Mouse (Mus musculus) MEL (cell line): ENCODE measurements around the gene Cactin. TPM values are rescaled to one million over a fixed set of nuclear protein-coding genes. Genes with fewer than 3 reads are reported as not detected.

ENCODE experiments used
- DNase-seq: peaks from one replicate; pipeline ENCODE4 v3.0.0; 2011; ENCODE audit warnings: low read depth, low spot score
- H3K27ac ChIP-seq: 2 replicates; pipeline ENCODE4 v1.5.1; 2012; ENCODE audit warnings: low read depth, mild to moderate bottlenecking, control low read depth, low read length, moderate library complexity; ENCODE audit not compliant: control insufficient read depth
- H3K27me3 ChIP-seq, 2 experiments: fragments of 150-350 bp in 1 of 2; sonication (generic) in 1 of 2; 2 replicates each; pipeline ENCODE4 v1.6.1; 2012; ENCODE audit warnings: low read length in 2 of 2, mild to moderate bottlenecking in 2 of 2, improper control_type of control experiment in 1 of 2, moderate library complexity in 1 of 2; ENCODE audit not compliant: insufficient read depth in 2 of 2, control insufficient read depth in 1 of 2
- H3K36me3 ChIP-seq, 2 experiments: 2 replicates each; pipeline ENCODE4 v1.6.1; 2012 to 2014; ENCODE audit warnings: low read length in 2 of 2, improper control_type of control experiment in 1 of 2, inconsistent platforms in 1 of 2, mild to moderate bottlenecking in 1 of 2; ENCODE audit not compliant: insufficient read depth in 2 of 2, control insufficient read depth in 1 of 2
- H3K4me1 ChIP-seq, 2 experiments: fragments of 150-350 bp in 1 of 2; sonication (generic) in 1 of 2; 2 replicates each; pipeline ENCODE4 v1.6.1; 2012; ENCODE audit warnings: low read length in 2 of 2, improper control_type of control experiment in 1 of 2, mild to moderate bottlenecking in 1 of 2; ENCODE audit not compliant: insufficient read depth in 2 of 2, control insufficient read depth in 1 of 2
- H3K4me3 ChIP-seq, 2 experiments: fragments of 150-350 bp in 1 of 2; sonication (generic) in 1 of 2; 2 replicates each; pipeline ENCODE4 v1.5.1; 2012; ENCODE audit warnings: low read depth in 2 of 2, low read length in 2 of 2, mild to moderate bottlenecking in 2 of 2, moderate library complexity in 2 of 2, control low read depth in 1 of 2, improper control_type of control experiment in 1 of 2; ENCODE audit not compliant: control insufficient read depth in 1 of 2, insufficient read depth in 1 of 2
- H3K79me2 ChIP-seq: 2 replicates; pipeline ENCODE4 v1.6.1; 2012; ENCODE audit warnings: mild to moderate bottlenecking, low read length, moderate library complexity; ENCODE audit not compliant: control insufficient read depth, poor library complexity, insufficient read depth
- H3K9ac ChIP-seq: 2 replicates; pipeline ENCODE4 v1.6.1; 2012; ENCODE audit warnings: low read depth, mild to moderate bottlenecking, control low read depth, low read length, moderate library complexity; ENCODE audit not compliant: control insufficient read depth, poor library complexity, severe bottlenecking
- H3K9me3 ChIP-seq: fragments of 150-350 bp; sonication (generic); replicated peaks from 2 replicates; pipeline ENCODE4 v1.6.1; 2012; ENCODE audit warnings: mild to moderate bottlenecking, low read length, improper control_type of control experiment, moderate library complexity; ENCODE audit not compliant: insufficient read depth
- CHD1 ChIP-seq: IDR thresholded peaks from 2 replicates; pipeline ENCODE4 v1.6.1; 2012; ENCODE audit warnings: low read depth, mild to moderate bottlenecking, inconsistent platforms, low read length, improper control_type of control experiment
- CTCF ChIP-seq, 3 experiments: IDR thresholded peaks in 2 of 3; conservative IDR thresholded peaks in 1 of 3; 2 replicates each; pipeline ENCODE4 v1.5.1; 2011 to 2012; ENCODE audit warnings: low read length in 3 of 3, low read depth in 2 of 3, mild to moderate bottlenecking in 2 of 3, improper control_type of control experiment in 1 of 3, inconsistent platforms in 1 of 3, mixed read lengths in 1 of 3, moderate library complexity in 1 of 3; ENCODE audit not compliant: control insufficient read depth in 1 of 3, insufficient read depth in 1 of 3, poor library complexity in 1 of 3, severe bottlenecking in 1 of 3
- E2F4 ChIP-seq: IDR thresholded peaks from 2 replicates; pipeline ENCODE4 v1.6.1; 2011; ENCODE audit warnings: low read depth, low read length, improper control_type of control experiment, borderline replicate concordance
- ETS1 ChIP-seq: IDR thresholded peaks from 2 replicates; pipeline ENCODE4 v1.6.1; 2012; ENCODE audit warnings: low read depth, mild to moderate bottlenecking, inconsistent platforms, low read length, improper control_type of control experiment, moderate library complexity
- GABPA ChIP-seq: IDR thresholded peaks from 2 replicates; pipeline ENCODE4 v1.6.1; 2012; ENCODE audit warnings: low read depth, mild to moderate bottlenecking, inconsistent platforms, low read length, improper control_type of control experiment, moderate library complexity
- GATA1 ChIP-seq: IDR thresholded peaks from 2 replicates; pipeline ENCODE4 v1.6.1; 2011; ENCODE audit warnings: low read depth, low read length, improper control_type of control experiment
- HCFC1 ChIP-seq: IDR thresholded peaks from 2 replicates; pipeline ENCODE4 v1.6.1; 2012; ENCODE audit warnings: low read depth, mild to moderate bottlenecking, inconsistent platforms, low read length, improper control_type of control experiment, moderate library complexity
- JUND ChIP-seq: IDR thresholded peaks from 2 replicates; pipeline ENCODE4 v1.6.1; 2011; ENCODE audit warnings: low read depth, mild to moderate bottlenecking, improper control_type of control experiment, low read length
- KAT2A ChIP-seq: conservative IDR thresholded peaks from 2 replicates; pipeline ENCODE4 v1.6.1; 2012; ENCODE audit warnings: low read depth, low read length, improper control_type of control experiment, inconsistent platforms
- MAFK ChIP-seq: IDR thresholded peaks from 2 replicates; pipeline ENCODE4 v1.6.1; 2011; ENCODE audit warnings: low read depth, mild to moderate bottlenecking, low read length, improper control_type of control experiment, borderline replicate concordance
- MAZ ChIP-seq: IDR thresholded peaks from 2 replicates; pipeline ENCODE4 v1.6.1; 2012; ENCODE audit warnings: low read depth, mild to moderate bottlenecking, inconsistent platforms, low read length, improper control_type of control experiment
- MEF2A ChIP-seq: IDR thresholded peaks from 2 replicates; pipeline ENCODE4 v1.6.1; 2014; ENCODE audit warnings: low read depth, mild to moderate bottlenecking, inconsistent platforms, low read length, improper control_type of control experiment; ENCODE audit not compliant: poor library complexity, insufficient replicate concordance, severe bottlenecking; ENCODE audit errors: extremely low read depth
- MYB ChIP-seq: IDR thresholded peaks from 2 replicates; pipeline ENCODE4 v1.6.1; 2011; ENCODE audit warnings: mild to moderate bottlenecking, low read depth, low read length, improper control_type of control experiment
- NELFE ChIP-seq: IDR thresholded peaks from 2 replicates; pipeline ENCODE4 v1.6.1; 2011; ENCODE audit warnings: low read depth, low read length, improper control_type of control experiment
- POLR2AphosphoS2 ChIP-seq: IDR thresholded peaks from 2 replicates; pipeline ENCODE4 v1.6.1; 2011; ENCODE audit warnings: low read length, improper control_type of control experiment
- SIN3A ChIP-seq: IDR thresholded peaks from 2 replicates; pipeline ENCODE4 v1.6.1; 2012; ENCODE audit warnings: low read length, improper control_type of control experiment, inconsistent platforms
- TAL1 ChIP-seq: IDR thresholded peaks from 2 replicates; pipeline ENCODE4 v1.6.1; 2012; ENCODE audit warnings: mild to moderate bottlenecking, inconsistent platforms, low read length, moderate library complexity, mixed read lengths
- TCF12 ChIP-seq: IDR thresholded peaks from 2 replicates; pipeline ENCODE4 v1.6.1; 2014; ENCODE audit warnings: low read depth, mild to moderate bottlenecking, inconsistent platforms, low read length, improper control_type of control experiment, moderate library complexity
- USF1 ChIP-seq: IDR thresholded peaks from 2 replicates; pipeline ENCODE4 v1.6.1; 2014; ENCODE audit warnings: low read depth, mild to moderate bottlenecking, inconsistent platforms, low read length, improper control_type of control experiment, moderate library complexity
- USF2 ChIP-seq, 2 experiments: IDR thresholded peaks; 2 replicates each; pipeline ENCODE4 v1.6.1; 2011 to 2012; ENCODE audit warnings: improper control_type of control experiment in 2 of 2, low read length in 2 of 2, borderline replicate concordance in 1 of 2, inconsistent platforms in 1 of 2, low read depth in 1 of 2, mild to moderate bottlenecking in 1 of 2; ENCODE audit not compliant: insufficient read depth in 1 of 2
- ZKSCAN1 ChIP-seq: IDR thresholded peaks from 2 replicates; pipeline ENCODE4 v1.6.1; 2012; ENCODE audit warnings: low read depth, mild to moderate bottlenecking, inconsistent platforms, low read length, improper control_type of control experiment, moderate library complexity
- ZMIZ1 ChIP-seq: IDR thresholded peaks from 2 replicates; pipeline ENCODE4 v1.6.1; 2012; ENCODE audit warnings: low read depth, mild to moderate bottlenecking, inconsistent platforms, low read length, improper control_type of control experiment, moderate library complexity
- ZNF384 ChIP-seq: IDR thresholded peaks from 2 replicates; pipeline ENCODE4 v1.6.1; 2012; ENCODE audit warnings: low read depth, mild to moderate bottlenecking, inconsistent platforms, low read length, improper control_type of control experiment
- polyA plus RNA-seq, 2 experiments: library from polyadenylated mRNA; stranded (reverse) in 1 of 2; unstranded in 1 of 2; fragments of >175 nt in 1 of 2; fragments of >200 nt in 1 of 2; gene quantifications; 2 replicates each; pipeline versions ENCODE4 v1.2.1 to v1.2.4; 2012; ENCODE audit warnings: low replicate concordance in 2 of 2, low read depth in 1 of 2; ENCODE audit not compliant: insufficient read length in 2 of 2, insufficient read depth in 1 of 2, missing spikeins in 1 of 2
- total RNA-seq: library from RNA; depleted of rRNA; stranded (reverse); fragments of 300-350 nt; gene quantifications from 2 replicates; pipeline ENCODE4 v1.2.3, GENCODE M21; 2012

Cactin gene
- total and polyA plus RNA-seq, 3 experiments = 47.6 to 66.8 TPM; not detected in 1

DNA sequence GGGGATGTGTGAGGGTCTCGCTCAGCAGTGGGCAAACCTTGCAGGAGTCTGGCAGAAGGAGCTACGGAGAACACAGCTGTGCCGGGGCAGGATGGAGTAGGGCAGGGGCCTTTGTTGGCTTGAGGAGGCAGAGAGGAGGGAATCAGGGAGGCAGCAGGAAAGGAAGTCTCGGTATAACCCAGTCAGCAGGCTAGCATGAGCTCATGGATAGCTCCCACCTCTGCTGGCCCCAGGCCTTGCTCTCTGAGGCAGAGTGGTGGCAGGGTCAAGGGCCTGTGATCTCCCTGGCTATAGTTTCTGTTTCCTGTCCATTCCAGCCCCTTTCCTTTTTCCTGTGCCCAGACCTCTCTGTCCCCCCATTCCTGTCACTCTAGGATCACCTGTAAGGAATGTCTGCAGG is 18.6 kb upstream of the Cactin start:
- Histone ChIP-seq H3K9ac (no peak overlapping the region), H3K27me3 (no peaks in the 10 kb centered on the region), H3K4me1 (peaks cover 0 to 3% of the 10 kb centered on the region in 2 experiments; a peak in 1 of 4 replicates), H3K36me3 (no peaks in the 10 kb centered on the region; a peak in 1 of 4 replicates), H3K79me2 (peaks cover 37% of the 10 kb centered on the region), H3K27ac (no peak overlapping the region), H3K9me3 (no peaks in the 10 kb centered on the region), H3K4me3 (no peak overlapping the region)
- no peak for TF ChIP-seq TCF12
- no peak for TF ChIP-seq SIN3A
- no peak for TF ChIP-seq HCFC1
- no peak for TF ChIP-seq ZKSCAN1
- TF ChIP-seq JUND = no peak
- TF ChIP-seq ZNF384 = no peak
- no peak for TF ChIP-seq MYB
- TF ChIP-seq E2F4 = no peak
- no peak for TF ChIP-seq CTCF (IDR thresholded peaks at IDR 0.05 in 2 of 3, conservative IDR thresholded peaks at IDR 0.05 in 1 of 3; ENCODE audit: control insufficient read depth in 1 of 3, insufficient read depth in 1 of 3, low read depth in 2 of 3, low read length in 3 of 3, poor library complexity in 1 of 3, severe bottlenecking in 1 of 3)
- no peak for TF ChIP-seq TAL1
- TF ChIP-seq POLR2AphosphoS2 = no peak
- no peak for TF ChIP-seq KAT2A
- no peak for TF ChIP-seq GABPA
- TF ChIP-seq MAZ = no peak
- no peak for TF ChIP-seq MAFK
- no peak for TF ChIP-seq CHD1
- no peak for TF ChIP-seq GATA1
- TF ChIP-seq ETS1 = no peak
- no peak for TF ChIP-seq ZMIZ1
- DNase-seq = no peak

DNA sequence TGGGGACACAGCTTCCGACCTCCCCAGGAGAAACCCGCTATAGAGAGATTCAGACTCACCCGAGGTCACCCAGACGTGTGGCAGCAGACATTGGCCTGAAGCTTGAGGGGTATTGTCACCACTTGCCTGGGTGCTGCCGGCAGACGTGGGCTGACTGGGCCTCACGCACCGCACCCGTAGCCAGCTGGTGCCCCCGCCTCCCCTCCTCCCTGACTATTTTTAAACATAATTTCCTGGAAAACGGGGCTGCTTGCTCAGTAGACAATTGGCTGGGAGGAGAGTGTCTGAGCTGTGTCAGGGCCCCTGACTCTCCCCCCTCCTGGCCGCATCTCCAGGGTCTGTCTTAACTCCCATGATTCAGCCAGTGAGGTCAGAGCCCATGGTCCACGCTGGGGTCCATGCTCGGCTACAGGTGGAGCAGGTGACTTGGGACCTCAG is 18.1 kb upstream of the Cactin start:
- Histone ChIP-seq H3K4me3 (no peak overlapping the region), H3K36me3 (no peaks in the 10 kb centered on the region; a peak in 1 of 4 replicates), H3K9ac (no peak overlapping the region), H3K79me2 (peaks cover 32% of the 10 kb centered on the region), H3K27ac (no peak overlapping the region), H3K9me3 (no peaks in the 10 kb centered on the region), H3K4me1 (peaks cover 0 to 3% of the 10 kb centered on the region in 2 experiments; a peak in 1 of 4 replicates), H3K27me3 (no peaks in the 10 kb centered on the region)
- no peak for DNase-seq
- TF ChIP-seq MAZ (no peak), GATA1 (no peak), MEF2A (no peak), POLR2AphosphoS2 (no peak), TAL1 (no peak), NELFE (no peak), JUND (no peak), ETS1 (no peak), KAT2A (no peak), USF2 (IDR thresholded peaks at IDR 0.05; ENCODE audit: borderline replicate concordance in 1 of 2, insufficient read depth in 1 of 2, low read depth in 1 of 2, low read length in 2 of 2) (no peak), USF1 (no peak)
